ENCODE assay signal across 8 mouse cellular contexts in genomic region chr2:20615948-20616347, GRCm38 (mm10).
A peak's percentile ranks its signal among the peaks of the same experiment; 100 is the strongest.
DNase-seq lines count a peak whose midpoint lies in the region; ATAC-seq and TF ChIP-seq lines count a peak whose summit lies in the region.
"Had no signal": no experiment of that assay in that cellular context is flagged by ENCODE, and none has a peak within 500 bp of the region (broad histone marks: within the 10 kb centered on the region; RNA-seq: fewer than 3 reads in every experiment).

No protein-coding gene starts in this region.

- TF ChIP-seq CTCF in layer of hippocampus, adult 2 months (conservative IDR thresholded peaks at IDR 0.05): peak; percentile 89
- peak; percentile 38 to 59 (median 46) for TF ChIP-seq CTCF in MEL (IDR thresholded peaks at IDR 0.05 in 2 of 3, conservative IDR thresholded peaks at IDR 0.05 in 1 of 3; ENCODE audit: control insufficient read depth in 1 of 3, insufficient read depth in 1 of 3, low read depth in 2 of 3, low read length in 3 of 3, poor library complexity in 1 of 3, severe bottlenecking in 1 of 3)
- TF ChIP-seq CTCF in lung, postnatal 0 days (IDR thresholded peaks at IDR 0.05): peak; percentile 87

- ATAC-seq in lung, postnatal 0 days: no peak; the same call in 1 of the 2 replicates
- ATAC-seq in forebrain, embryonic 16.5 days: no peak

- H3K27ac ChIP-seq in layer of hippocampus, adult 2 months: no peak overlapping the region
- no peak overlapping the region for H3K27ac ChIP-seq in MEL (ENCODE audit: control insufficient read depth, low read depth, low read length)
- no peak overlapping the region for H3K27ac ChIP-seq in lung, postnatal 0 days (ENCODE audit: low read length)
- H3K27ac ChIP-seq in forebrain, embryonic 16.5 days (ENCODE audit: low read length): no peak overlapping the region
- H3K27ac ChIP-seq: limb, embryonic 15.5 days had no signal

- TF ChIP-seq POLR2A in MEL (IDR thresholded peaks at IDR 0.05; ENCODE audit: control insufficient read depth in 1 of 2, insufficient read depth in 1 of 2, low read depth in 1 of 2, low read length in 2 of 2, poor library complexity in 1 of 2): no peak

- H3K4me3 ChIP-seq in layer of hippocampus, adult 2 months: no peak overlapping the region
- no peak overlapping the region for H3K4me3 ChIP-seq in MEL (ENCODE audit: control insufficient read depth in 1 of 2, insufficient read depth in 1 of 2, low read depth in 2 of 2, low read length in 2 of 2)
- H3K4me3 ChIP-seq in lung, postnatal 0 days (ENCODE audit: low read depth, low read length): no peak overlapping the region
- H3K4me3 ChIP-seq in forebrain, embryonic 16.5 days (replicated peaks; ENCODE audit: low read length): no peak overlapping the region
- H3K4me3 ChIP-seq: limb, embryonic 15.5 days had no signal

- H3K4me2 ChIP-seq in lung, postnatal 0 days (replicated peaks; ENCODE audit: low read depth, low read length): no peak overlapping the region
- no peak overlapping the region for H3K4me2 ChIP-seq in forebrain, embryonic 16.5 days (ENCODE audit: low read length)
- H3K4me2 ChIP-seq: limb, embryonic 15.5 days had no signal

- no peaks in the 10 kb centered on the region for H3K79me2 ChIP-seq in MEL (ENCODE audit: control insufficient read depth, insufficient read depth, low read length, poor library complexity)

- WGBS in lung, postnatal 0 days: 61% methylated on average over 1 of the region's 1 CpGs
- WGBS in forebrain, embryonic 16.5 days: 57% methylated on average over 1 of the region's 1 CpGs

- DNase-seq in layer of hippocampus, adult 2 months (ENCODE audit: low spot score in 2 of 2): peak in 1 of 2 experiments; percentile 50
- no peak for DNase-seq in layer of hippocampus, postnatal 36 days
- DNase-seq in MEL (ENCODE audit: low read depth, low spot score): peak; percentile 5
- peak; percentile 48 for DNase-seq in adrenal gland, postnatal 14 days
- peak; percentile 47 to 68 for DNase-seq in heart, postnatal 10 days
- DNase-seq in lung, postnatal 0 days (ENCODE audit: low spot score): peak; percentile 58

- TF ChIP-seq EP300 in MEL (IDR thresholded peaks at IDR 0.05; ENCODE audit: low read depth in 1 of 2, low read length in 2 of 2): no peak
- no peak for TF ChIP-seq EP300 in lung, postnatal 0 days (IDR thresholded peaks at IDR 0.05)

- no peak overlapping the region for H3K9ac ChIP-seq in MEL (ENCODE audit: control insufficient read depth, low read depth, low read length, poor library complexity, severe bottlenecking)
- H3K9ac ChIP-seq in lung, postnatal 0 days (replicated peaks; ENCODE audit: low read depth): no peak overlapping the region
- H3K9ac ChIP-seq in forebrain, embryonic 16.5 days (replicated peaks; ENCODE audit: low read depth, low read length): no peak overlapping the region
- H3K9ac ChIP-seq: limb, embryonic 15.5 days had no signal

- H3K27me3 ChIP-seq in MEL (ENCODE audit: control insufficient read depth in 1 of 2, insufficient read depth in 2 of 2, low read length in 2 of 2): no peaks in the 10 kb centered on the region
- no peaks in the 10 kb centered on the region for H3K27me3 ChIP-seq in lung, postnatal 0 days (replicated peaks; ENCODE audit: insufficient read depth, low read length)
- no peaks in the 10 kb centered on the region for H3K27me3 ChIP-seq in forebrain, embryonic 16.5 days (replicated peaks; ENCODE audit: control insufficient read depth, insufficient read depth, low read length)
- H3K27me3 ChIP-seq: limb, embryonic 15.5 days had no signal

- no peaks in the 10 kb centered on the region for H3K9me3 ChIP-seq in MEL (replicated peaks; ENCODE audit: insufficient read depth, low read length)
- H3K9me3 ChIP-seq in lung, postnatal 0 days (ENCODE audit: low read length): no peaks in the 10 kb centered on the region
- no peaks in the 10 kb centered on the region for H3K9me3 ChIP-seq in forebrain, embryonic 16.5 days (ENCODE audit: control insufficient read depth, low read length)
- H3K9me3 ChIP-seq: limb, embryonic 15.5 days had no signal

- no peaks in the 10 kb centered on the region for H3K36me3 ChIP-seq in MEL (ENCODE audit: control insufficient read depth in 1 of 2, insufficient read depth in 2 of 2, low read length in 2 of 2)
- no peaks in the 10 kb centered on the region for H3K36me3 ChIP-seq in lung, postnatal 0 days (ENCODE audit: insufficient read depth, low read length)
- H3K36me3 ChIP-seq in forebrain, embryonic 16.5 days (ENCODE audit: control insufficient read depth, insufficient read depth): no peaks in the 10 kb centered on the region
- H3K36me3 ChIP-seq: limb, embryonic 15.5 days had no signal

- H3K4me1 ChIP-seq in MEL (ENCODE audit: control insufficient read depth in 1 of 2, insufficient read depth in 2 of 2, low read length in 2 of 2): no peaks in the 10 kb centered on the region
- H3K4me1 ChIP-seq in lung, postnatal 0 days (ENCODE audit: insufficient read depth, low read depth, low read length): no peaks in the 10 kb centered on the region
- no peaks in the 10 kb centered on the region for H3K4me1 ChIP-seq in forebrain, embryonic 16.5 days (replicated peaks; ENCODE audit: control insufficient read depth, insufficient read depth, low read length)
- H3K4me1 ChIP-seq: limb, embryonic 15.5 days had no signal

- peak; percentile 34 for TF ChIP-seq RAD21 in MEL (IDR thresholded peaks at IDR 0.05; ENCODE audit: low read depth, low read length)

- intact Hi-C loops in heart, postnatal 10 days (cut with DNase I): loop anchor here (1.0 to 5.0 kb wide), 3 partner anchors 97 to 479 kb away; no protein-coding TSS in a partner anchor

TF ChIP-seq in MEL, 35 proteins besides CTCF, POLR2A, EP300 and RAD21:
- no peak for TF ChIP-seq NRF1 (IDR thresholded peaks at IDR 0.05; ENCODE audit: insufficient read depth, low read depth, low read length, poor library complexity, severe bottlenecking)
- no peak for TF ChIP-seq USF2 (IDR thresholded peaks at IDR 0.05; ENCODE audit: borderline replicate concordance in 1 of 2, insufficient read depth in 1 of 2, low read depth in 1 of 2, low read length in 2 of 2)
- TF ChIP-seq POLR2AphosphoS2 (IDR thresholded peaks at IDR 0.05; ENCODE audit: low read length): no peak
- TF ChIP-seq MAZ (IDR thresholded peaks at IDR 0.05; ENCODE audit: low read depth, low read length): no peak
- TF ChIP-seq CHD1 (IDR thresholded peaks at IDR 0.05; ENCODE audit: low read depth, low read length): no peak
- no peak for TF ChIP-seq NELFE (IDR thresholded peaks at IDR 0.05; ENCODE audit: low read depth, low read length)
- TF ChIP-seq MYB (IDR thresholded peaks at IDR 0.05; ENCODE audit: low read depth, low read length): no peak
- no peak for TF ChIP-seq HCFC1 (IDR thresholded peaks at IDR 0.05; ENCODE audit: low read depth, low read length)
- no peak for TF ChIP-seq GATA1 (IDR thresholded peaks at IDR 0.05; ENCODE audit: low read depth, low read length)
- TF ChIP-seq CHD2 (IDR thresholded peaks at IDR 0.05; ENCODE audit: low read length): no peak
- TF ChIP-seq E2F4 (IDR thresholded peaks at IDR 0.05; ENCODE audit: borderline replicate concordance, low read depth, low read length): no peak
- TF ChIP-seq ZNF384 (IDR thresholded peaks at IDR 0.05; ENCODE audit: low read depth, low read length): no peak
- no peak for TF ChIP-seq MXI1 (IDR thresholded peaks at IDR 0.05; ENCODE audit: low read depth, low read length)
- no peak for TF ChIP-seq MYC (IDR thresholded peaks at IDR 0.05; ENCODE audit: low read depth, low read length)

Comparison
In these comparisons a context has a peak if more than half of its experiments do, and no peak if none do; other contexts are left out.
1. DNase-seq: peak in MEL (single experiment), adrenal gland, postnatal 14 days (single experiment), heart, postnatal 10 days (2 of 2) and lung, postnatal 0 days (single experiment); none in layer of hippocampus, postnatal 36 days (0 of 2).
2. Peak in every context shown above with its lines, with median percentiles within 50 percentile points of each other: CTCF ChIP-seq.